Mouse (Mus musculus): Measurements from ENCODE around the gene Gm28035. TPM values are rescaled to one million over a fixed set of nuclear protein-coding genes. Genes with fewer than 3 reads are reported as not detected.

Gm28035 gene
- total RNA-seq, 2 experiments from 2014 or later = 1.4 to 2.3 TPM

- peak; percentile 74 to 77 for DNase-seq (ENCODE audit: low spot score in 2 of 2)
Observed at GRCm38 (mm10) chr2:30237881-30238280, 2.5 kb upstream of the Gm28035 start.

- DNase-seq (ENCODE audit: low spot score in 2 of 2) = no peak
Observed at GRCm38 (mm10) chr2:30238906-30239465, 1.4 kb upstream of the Gm28035 start.

- DNase-seq (ENCODE audit: low spot score in 2 of 2) = no peak
Observed at GRCm38 (mm10) chr2:30239777-30240176, 590 bp upstream of the Gm28035 start.

GRCm38 (mm10) chr2:30242509-30242908 lies 2.1 kb downstream of the Gm28035 start:
- peak; percentile 50 to 61 for DNase-seq (ENCODE audit: low spot score in 2 of 2)

- DNase-seq (ENCODE audit: low spot score in 2 of 2) = no peak
Observed at GRCm38 (mm10) chr2:30243391-30243790, 3.0 kb downstream of the Gm28035 start.

- no peak for DNase-seq (ENCODE audit: low spot score in 2 of 2)
Observed at GRCm38 (mm10) chr2:30244595-30245178, 4.3 kb downstream of the Gm28035 start.

- no peak for DNase-seq (ENCODE audit: low spot score in 2 of 2)
Observed at GRCm38 (mm10) chr2:30247036-30247435, 6.7 kb downstream of the Gm28035 start.

- no peak for DNase-seq (ENCODE audit: low spot score in 2 of 2)
Observed at GRCm38 (mm10) chr2:30247681-30248080, 7.3 kb downstream of the Gm28035 start.

GRCm38 (mm10) chr2:30249182-30249581 lies 8.8 kb downstream of the Gm28035 start:
- no peak for DNase-seq (ENCODE audit: low spot score in 2 of 2)

- DNase-seq (ENCODE audit: low spot score in 2 of 2) = no peak
Observed at GRCm38 (mm10) chr2:30250166-30251128, 10.1 kb downstream of the Gm28035 start.

- no peak for DNase-seq (ENCODE audit: low spot score in 2 of 2)
Observed at GRCm38 (mm10) chr2:30251417-30252104, 11.2 kb downstream of the Gm28035 start.

- no peak for DNase-seq (ENCODE audit: low spot score in 2 of 2)
Observed at GRCm38 (mm10) chr2:30252521-30252920, 12.2 kb downstream of the Gm28035 start.

GRCm38 (mm10) chr2:30253809-30254208 lies 13.4 kb downstream of the Gm28035 start:
- no peak for DNase-seq (ENCODE audit: low spot score in 2 of 2)

GRCm38 (mm10) chr2:30255631-30256395 lies 15.4 kb downstream of the Gm28035 start:
- no peak for DNase-seq (ENCODE audit: low spot score in 2 of 2)

- no peak for DNase-seq (ENCODE audit: low spot score in 2 of 2)
Observed at GRCm38 (mm10) chr2:30256616-30257350, 16.4 kb downstream of the Gm28035 start.

GRCm38 (mm10) chr2:30257699-30258460 lies 17.5 kb downstream of the Gm28035 start:
- no peak for DNase-seq (ENCODE audit: low spot score in 2 of 2)

GRCm38 (mm10) chr2:30258600-30258999 lies 18.2 kb downstream of the Gm28035 start:
- no peak for DNase-seq (ENCODE audit: low spot score in 2 of 2)

- DNase-seq (ENCODE audit: low spot score in 2 of 2) = no peak
Observed at GRCm38 (mm10) chr2:30259131-30260064, 19.0 kb downstream of the Gm28035 start.
